Mouse (Mus musculus) megakaryocyte, embryonic 14.5 days (primary cell): ENCODE data around the gene Polr2a.

ENCODE experiments used
- FLI1 ChIP-seq: IDR thresholded peaks from 2 replicates; pipeline ENCODE4 v1.6.1; 2012; ENCODE audit warnings: low read length, inconsistent platforms, mixed read lengths
- GATA1 ChIP-seq: IDR thresholded peaks from 3 replicates; pipeline ENCODE4 v1.6.1; 2012; ENCODE audit warnings: mixed read lengths, low read length, inconsistent platforms, borderline replicate concordance

GRCm38 (mm10) chr11:69775716-69776115 is 17.3 kb upstream of the Polr2a start:
- TF ChIP-seq GATA1 (no peak), FLI1 (no peak)
